21 mouse cellular contexts compared by ENCODE assay signal in genomic region chr6:51416433-51416832, GRCm38 (mm10). TPM values are rescaled to one million over a fixed set of nuclear protein-coding genes. Genes with fewer than 3 reads are reported as not detected.
"Had no signal": no experiment of that assay in that cellular context is flagged by ENCODE, and none has a peak within 500 bp of the region (broad histone marks: within the 10 kb centered on the region; RNA-seq: fewer than 3 reads in every experiment).

No protein-coding gene starts in this region.

- H3K4me3 ChIP-seq: intestine, embryonic 15.5 days; kidney, embryonic 15.5 days; limb, embryonic 12.5 days; limb, embryonic 15.5 days; liver, embryonic 13.5 days; lung, embryonic 15.5 days; midbrain, embryonic 12.5 days; midbrain, embryonic 15.5 days; neural tube, embryonic 12.5 days; neural tube, embryonic 15.5 days had no signal

- H3K27ac ChIP-seq: intestine, embryonic 15.5 days; kidney, embryonic 15.5 days; limb, embryonic 12.5 days; limb, embryonic 15.5 days; liver, embryonic 13.5 days; lung, embryonic 15.5 days; macrophage; midbrain, embryonic 12.5 days; midbrain, embryonic 15.5 days; neural tube, embryonic 12.5 days; neural tube, embryonic 15.5 days had no signal

- H3K36me3 ChIP-seq: intestine, embryonic 15.5 days; kidney, embryonic 15.5 days; limb, embryonic 12.5 days; limb, embryonic 15.5 days; liver, embryonic 13.5 days; lung, embryonic 15.5 days; midbrain, embryonic 12.5 days; midbrain, embryonic 15.5 days; neural tube, embryonic 12.5 days; neural tube, embryonic 15.5 days had no signal

- H3K4me2 ChIP-seq: intestine, embryonic 15.5 days; kidney, embryonic 15.5 days; limb, embryonic 12.5 days; limb, embryonic 15.5 days; liver, embryonic 13.5 days; lung, embryonic 15.5 days; midbrain, embryonic 12.5 days; midbrain, embryonic 15.5 days; neural tube, embryonic 12.5 days; neural tube, embryonic 15.5 days had no signal

- H3K9ac ChIP-seq: intestine, embryonic 15.5 days; kidney, embryonic 15.5 days; limb, embryonic 12.5 days; limb, embryonic 15.5 days; liver, embryonic 13.5 days; lung, embryonic 15.5 days; midbrain, embryonic 12.5 days; midbrain, embryonic 15.5 days; neural tube, embryonic 12.5 days; neural tube, embryonic 15.5 days had no signal

- H3K27me3 ChIP-seq: intestine, embryonic 15.5 days; kidney, embryonic 15.5 days; limb, embryonic 15.5 days; liver, embryonic 13.5 days; lung, embryonic 15.5 days; midbrain, embryonic 12.5 days; midbrain, embryonic 15.5 days; neural tube, embryonic 12.5 days; neural tube, embryonic 15.5 days had no signal

- H3K9me3 ChIP-seq: intestine, embryonic 15.5 days; kidney, embryonic 15.5 days; limb, embryonic 12.5 days; limb, embryonic 15.5 days; liver, embryonic 13.5 days; lung, embryonic 15.5 days; midbrain, embryonic 12.5 days; neural tube, embryonic 12.5 days; neural tube, embryonic 15.5 days had no signal

- H3K4me1 ChIP-seq: intestine, embryonic 15.5 days; kidney, embryonic 15.5 days; limb, embryonic 12.5 days; limb, embryonic 15.5 days; liver, embryonic 13.5 days; lung, embryonic 15.5 days; midbrain, embryonic 12.5 days; midbrain, embryonic 15.5 days; neural tube, embryonic 12.5 days; neural tube, embryonic 15.5 days had no signal

- ATAC-seq: intestine, embryonic 15.5 days; midbrain, embryonic 15.5 days had no signal

- DNase-seq: kidney, adult 11 months; kidney, adult 8-10 months; kidney, postnatal 10 days; kidney, postnatal 36 days; left cerebral cortex, postnatal 4 days; liver, embryonic 13.5 days; lung, postnatal 14 days; right cerebral cortex, adult 18-20 months; right cerebral cortex, postnatal 25 days; thymus, adult 18-20 months; thymus, postnatal 36 days had no signal

RNA-seq across cellular contexts. Expression of gene Nfe2l3, which starts 16.0 kb away (rescaled TPM):
- polyA plus RNA-seq: macrophage had no signal
